Mouse (Mus musculus) megakaryocyte, embryonic 14.5 days (primary cell): Measurements from ENCODE around the gene Ccnb1.
"Not testable (repeated sequence)": the region's sequence is repeated elsewhere in the genome, so short reads cannot be mapped to it uniquely, and the experiment has no call there.

Experiments
- FLI1 ChIP-seq: IDR thresholded peaks from 2 replicates; pipeline ENCODE4 v1.6.1; 2012; ENCODE audit warnings: low read length, inconsistent platforms, mixed read lengths
- GATA1 ChIP-seq: IDR thresholded peaks from 3 replicates; pipeline ENCODE4 v1.6.1; 2012; ENCODE audit warnings: mixed read lengths, low read length, inconsistent platforms, borderline replicate concordance

DNA sequence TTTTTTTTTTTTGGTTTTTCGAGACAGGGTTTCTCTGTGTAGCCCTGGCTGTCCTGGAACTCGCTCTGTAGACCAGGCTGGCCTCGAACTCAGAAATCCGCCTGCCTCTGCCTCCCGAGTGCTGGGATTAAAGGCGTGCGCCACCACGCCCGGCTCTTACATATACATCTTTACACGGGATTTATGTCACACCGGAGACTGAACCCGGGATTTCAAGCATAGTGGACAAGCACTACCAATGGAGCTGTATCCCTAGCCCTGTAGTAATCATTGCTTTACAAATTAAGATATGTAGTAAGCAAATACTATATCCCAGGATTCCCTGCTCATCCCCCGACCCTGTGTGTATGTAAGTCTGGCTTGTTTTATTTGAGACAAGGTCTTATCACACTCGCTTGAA is 1.7 kb upstream of the Ccnb1 start:
- TF ChIP-seq GATA1, FLI1: not testable (repeated sequence)
